Mouse (Mus musculus): ENCODE data around the gene Ccr1. TPM values are rescaled to one million over a fixed set of nuclear protein-coding genes. Genes with fewer than 3 reads are reported as not detected.

Ccr1 gene
- polyA plus RNA-seq (2012; rRNA removed) (0.70 and 1.4 TPM in 2 replicates), polyA plus RNA-seq (2014; fragmentation: Nextera tagmentation; extraction: Ambion mirVana) (2.0 and 2.4 TPM in 2 replicates)

DNA sequence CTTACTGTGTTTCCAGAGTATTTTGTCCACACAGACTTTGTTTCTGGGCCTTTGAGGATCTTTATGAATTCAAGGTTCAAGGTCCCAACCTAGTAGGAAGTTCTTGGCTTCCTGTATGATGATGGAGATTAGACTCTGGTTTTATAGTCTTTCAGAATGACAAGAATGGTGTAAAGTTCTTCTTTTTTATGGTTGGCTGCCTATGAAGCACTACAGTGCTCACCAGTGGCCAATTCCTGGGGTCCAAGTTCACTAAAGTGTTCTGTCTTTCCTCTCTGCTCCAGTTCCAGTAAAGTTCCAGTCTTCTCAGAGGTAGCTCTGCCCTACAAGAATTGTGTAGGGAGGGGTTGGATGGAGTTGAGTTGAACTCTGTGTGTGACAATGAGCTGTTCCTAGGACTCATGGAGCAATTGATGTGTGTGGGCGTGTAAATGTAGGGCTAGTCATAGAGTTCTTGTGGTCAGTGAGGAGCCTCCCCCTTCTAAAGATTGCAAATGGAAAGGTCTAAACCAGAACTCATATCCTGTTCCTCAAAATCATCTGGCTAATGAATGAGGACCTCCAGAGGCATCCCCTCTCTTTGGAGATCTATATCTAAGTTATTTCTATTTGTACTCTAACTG, at the start of gene Ccr1:
TSS of gene Ccr1 (minus strand) at position 403 of the 623 bp plus-strand sequence.
- peaks cover 4 to 5% of the 10 kb centered on the region in 2 experiments; a peak in 3 of 4 replicates for H3K4me1 ChIP-seq (replicated peaks; ENCODE audit: control insufficient read depth in 2 of 2, insufficient read depth in 2 of 2, low read length in 1 of 2)
- DNase-seq (ENCODE audit: low read depth in 3 of 3, low spot score in 3 of 3) (no peak), ATAC-seq (ENCODE audit: insufficient read depth) (no peak)
- H3K9me3 ChIP-seq (ENCODE audit: control insufficient read depth, low read length) = no peaks in the 10 kb centered on the region
- no peaks in the 10 kb centered on the region for H3K36me3 ChIP-seq (replicated peaks; ENCODE audit: control insufficient read depth, insufficient read depth, low read depth)
- H3K27me3 ChIP-seq (ENCODE audit: control insufficient read depth, insufficient read depth, low read length) = no peaks in the 10 kb centered on the region
- no peak within 1 kb of the TSS for H3K4me3 ChIP-seq (ENCODE audit: insufficient read depth in 1 of 2, low read depth in 2 of 2, low read length in 2 of 2)
- H3K4me2 ChIP-seq (ENCODE audit: low read depth) = peak within 1 kb of the TSS; percentile 24; the same call in 1 of the 2 replicates
- no peak within 1 kb of the TSS for H3K9ac ChIP-seq (replicated peaks)
- 69% methylated on average over 1 of the region's 1 CpGs for WGBS (ENCODE audit: insufficient replicate concordance)
- no peak within 1 kb of the TSS for H3K27ac ChIP-seq
- no peak for TF ChIP-seq CTCF (IDR thresholded peaks at IDR 0.05; ENCODE audit: low read depth)

DNA sequence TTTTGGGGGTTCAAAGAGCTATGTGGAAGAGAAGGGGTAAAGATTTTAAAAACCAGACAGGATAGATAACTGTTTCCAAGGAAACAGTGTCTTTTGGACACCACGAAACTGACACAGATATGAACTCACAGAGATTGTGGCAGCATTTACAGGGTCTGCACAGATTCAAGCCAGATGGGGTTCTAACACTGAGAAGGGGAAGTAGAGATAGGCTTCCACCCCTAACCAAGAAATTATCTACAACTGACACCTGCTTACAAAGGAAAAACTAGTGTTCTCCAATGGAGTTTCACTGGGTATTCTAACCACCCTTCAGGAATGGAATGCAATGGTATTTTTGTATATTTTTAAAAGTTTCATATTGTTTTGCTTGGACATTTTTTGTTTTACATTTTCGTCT, 47.6 kb upstream of the Ccr1 start:
- 7% methylated on average over 2 of the region's 2 CpGs for WGBS (ENCODE audit: insufficient replicate concordance)
- Histone ChIP-seq H3K27ac (no peak overlapping the region), H3K9me3 (ENCODE audit: control insufficient read depth, low read length) (no peaks in the 10 kb centered on the region), H3K9ac (replicated peaks) (no peak overlapping the region), H3K27me3 (ENCODE audit: control insufficient read depth, insufficient read depth, low read length) (no peaks in the 10 kb centered on the region; the same call in none of the 2 replicates), H3K4me1 (replicated peaks; ENCODE audit: control insufficient read depth in 2 of 2, insufficient read depth in 2 of 2, low read length in 1 of 2) (peaks cover 2 to 11% of the 10 kb centered on the region in 2 experiments; a peak in 3 of 4 replicates), H3K4me2 (ENCODE audit: low read depth) (no peak overlapping the region), H3K36me3 (replicated peaks; ENCODE audit: control insufficient read depth, insufficient read depth, low read depth) (no peaks in the 10 kb centered on the region), H3K4me3 (ENCODE audit: insufficient read depth in 1 of 2, low read depth in 2 of 2, low read length in 2 of 2) (no peak overlapping the region)
- ATAC-seq (ENCODE audit: insufficient read depth) (peak; percentile 64; the same call in 1 of the 2 replicates), DNase-seq (ENCODE audit: low read depth in 3 of 3, low spot score in 3 of 3) (no peak)
- peak; percentile 59 for TF ChIP-seq EP300 (IDR thresholded peaks at IDR 0.05; ENCODE audit: low read depth)
- no peak for TF ChIP-seq CTCF (IDR thresholded peaks at IDR 0.05; ENCODE audit: low read depth)

DNA sequence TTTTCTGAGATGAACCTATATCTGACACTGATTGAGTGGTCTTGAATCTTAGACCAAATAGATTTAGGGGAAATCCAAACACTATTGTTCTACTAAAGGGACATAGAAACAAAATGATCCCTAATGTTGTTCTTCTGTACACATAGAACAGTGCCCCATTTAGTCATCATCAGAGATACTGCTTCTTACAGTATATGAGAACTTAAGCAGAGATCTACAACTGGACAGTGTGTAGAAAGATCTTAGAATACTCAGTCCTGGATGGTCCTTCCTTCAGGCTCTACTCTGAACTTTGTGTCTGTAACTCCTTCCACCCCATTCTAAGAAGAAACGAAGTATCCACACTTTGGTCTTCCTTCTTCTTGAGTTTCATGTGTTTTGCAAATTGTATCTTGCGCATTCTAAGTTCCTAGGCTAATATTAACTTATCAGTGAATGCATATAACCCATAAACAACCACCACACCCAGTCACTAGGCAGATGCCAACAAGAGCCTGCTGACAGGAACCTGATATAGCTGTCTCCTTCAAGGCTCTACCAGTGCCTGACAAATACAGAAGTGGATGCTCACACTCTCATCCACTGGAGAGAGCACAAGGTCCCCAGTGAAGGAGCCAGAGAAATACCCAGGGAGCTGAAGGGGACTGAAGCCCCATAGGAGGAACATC, 46.6 kb upstream of the Ccr1 start:
- H3K27ac ChIP-seq = no peak overlapping the region
- peaks cover 2 to 11% of the 10 kb centered on the region in 2 experiments; a peak in 3 of 4 replicates for H3K4me1 ChIP-seq (replicated peaks; ENCODE audit: control insufficient read depth in 2 of 2, insufficient read depth in 2 of 2, low read length in 1 of 2)
- H3K4me3 ChIP-seq (ENCODE audit: insufficient read depth in 1 of 2, low read depth in 2 of 2, low read length in 2 of 2) = no peak overlapping the region
- ATAC-seq (ENCODE audit: insufficient read depth) = peak; percentile 57; the same call in 1 of the 2 replicates
- TF ChIP-seq EP300 (IDR thresholded peaks at IDR 0.05; ENCODE audit: low read depth) (peak; percentile 26; the same call in 1 of the 2 replicates), CTCF (IDR thresholded peaks at IDR 0.05; ENCODE audit: low read depth) (no peak)
- H3K36me3 ChIP-seq (replicated peaks; ENCODE audit: control insufficient read depth, insufficient read depth, low read depth) = no peaks in the 10 kb centered on the region
- DNase-seq (ENCODE audit: low read depth in 3 of 3, low spot score in 3 of 3) = no peak
- no peaks in the 10 kb centered on the region for H3K9me3 ChIP-seq (ENCODE audit: control insufficient read depth, low read length)
- no peaks in the 10 kb centered on the region; the same call in none of the 2 replicates for H3K27me3 ChIP-seq (ENCODE audit: control insufficient read depth, insufficient read depth, low read length)
- 33% methylated on average over 2 of the region's 2 CpGs for WGBS (ENCODE audit: insufficient replicate concordance)
- H3K4me2 ChIP-seq (ENCODE audit: low read depth) = no peak overlapping the region
- H3K9ac ChIP-seq (replicated peaks) = no peak overlapping the region

DNA sequence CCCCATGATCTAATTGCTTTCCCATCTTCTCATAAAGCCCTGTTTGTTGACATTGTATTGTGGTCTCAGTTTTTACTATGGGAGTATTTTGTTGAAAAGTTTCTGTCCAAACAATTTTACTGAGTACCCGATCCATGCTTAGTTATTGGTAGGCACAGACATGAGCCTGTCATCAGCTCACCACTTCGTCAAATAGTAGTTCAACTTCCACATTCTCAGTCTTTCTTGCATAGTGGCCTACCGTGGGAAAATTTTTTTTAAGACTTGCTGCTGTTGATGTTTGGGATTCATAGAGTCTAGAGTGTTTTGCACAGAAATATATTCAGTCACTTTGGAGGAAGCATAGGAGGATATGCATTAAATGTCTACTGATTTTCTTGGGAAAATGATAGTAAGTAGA, 44.8 kb upstream of the Ccr1 start:
- TF ChIP-seq CTCF (IDR thresholded peaks at IDR 0.05; ENCODE audit: low read depth) (no peak), EP300 (IDR thresholded peaks at IDR 0.05; ENCODE audit: low read depth) (no peak)
- no peak overlapping the region for H3K4me2 ChIP-seq (ENCODE audit: low read depth)
- peaks cover 2 to 9% of the 10 kb centered on the region in 2 experiments; a peak in 3 of 4 replicates for H3K4me1 ChIP-seq (replicated peaks; ENCODE audit: control insufficient read depth in 2 of 2, insufficient read depth in 2 of 2, low read length in 1 of 2)
- no peak overlapping the region for H3K27ac ChIP-seq
- H3K27me3 ChIP-seq (ENCODE audit: control insufficient read depth, insufficient read depth, low read length) = no peaks in the 10 kb centered on the region; the same call in none of the 2 replicates
- DNase-seq (ENCODE audit: low read depth in 3 of 3, low spot score in 3 of 3) (no peak), ATAC-seq (ENCODE audit: insufficient read depth) (no peak)
- H3K9me3 ChIP-seq (ENCODE audit: control insufficient read depth, low read length) = no peaks in the 10 kb centered on the region
- H3K36me3 ChIP-seq (replicated peaks; ENCODE audit: control insufficient read depth, insufficient read depth, low read depth) = no peaks in the 10 kb centered on the region
- no peak overlapping the region for H3K4me3 ChIP-seq (ENCODE audit: insufficient read depth in 1 of 2, low read depth in 2 of 2, low read length in 2 of 2)
- WGBS (ENCODE audit: insufficient replicate concordance) = 50% methylated on average over 3 of the region's 3 CpGs
- no peak overlapping the region for H3K9ac ChIP-seq (replicated peaks)

DNA sequence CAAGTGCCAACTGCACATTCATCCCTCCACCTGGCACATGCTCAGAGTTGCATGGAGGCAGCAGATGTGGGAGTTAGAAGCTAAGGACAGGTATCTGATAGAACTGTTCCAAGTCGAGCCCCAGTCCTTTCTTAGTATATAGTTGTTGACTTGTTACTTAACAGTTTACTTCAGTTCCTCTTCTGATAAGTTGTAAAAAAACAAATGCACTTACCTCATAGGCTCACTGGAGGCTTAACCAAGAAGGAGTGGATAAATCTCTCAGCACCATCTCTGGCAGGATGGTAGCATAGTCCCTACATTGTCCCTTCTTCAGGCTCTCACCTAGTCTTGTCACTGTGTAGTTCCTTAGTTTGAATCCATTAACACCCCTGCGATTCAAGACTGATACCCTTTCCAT, 44.2 kb upstream of the Ccr1 start:
- ATAC-seq (ENCODE audit: insufficient read depth) = no peak

More for the DNA sequence above, 44.2 kb upstream of the Ccr1 start:
- no peak for TF ChIP-seq CTCF (IDR thresholded peaks at IDR 0.05; ENCODE audit: low read depth)
- no peak for TF ChIP-seq EP300 (IDR thresholded peaks at IDR 0.05; ENCODE audit: low read depth)
- 47% methylated on average over 2 of the region's 2 CpGs for WGBS (ENCODE audit: insufficient replicate concordance)
- no peak overlapping the region for H3K4me3 ChIP-seq (ENCODE audit: insufficient read depth in 1 of 2, low read depth in 2 of 2, low read length in 2 of 2)
- H3K27me3 ChIP-seq (ENCODE audit: control insufficient read depth, insufficient read depth, low read length) = no peaks in the 10 kb centered on the region; the same call in none of the 2 replicates
- H3K36me3 ChIP-seq (replicated peaks; ENCODE audit: control insufficient read depth, insufficient read depth, low read depth) = no peaks in the 10 kb centered on the region
- H3K4me2 ChIP-seq (ENCODE audit: low read depth) = no peak overlapping the region
- DNase-seq (ENCODE audit: low read depth in 3 of 3, low spot score in 3 of 3) = no peak
- peaks cover 2 to 9% of the 10 kb centered on the region in 2 experiments; a peak in 3 of 4 replicates for H3K4me1 ChIP-seq (replicated peaks; ENCODE audit: control insufficient read depth in 2 of 2, insufficient read depth in 2 of 2, low read length in 1 of 2)
- no peak overlapping the region for H3K27ac ChIP-seq
- no peak overlapping the region for H3K9ac ChIP-seq (replicated peaks)
- no peaks in the 10 kb centered on the region for H3K9me3 ChIP-seq (ENCODE audit: control insufficient read depth, low read length)

Data from liver, embryonic 14.5 days (tissue).